Mouse (Mus musculus) heart, postnatal 0 days (tissue): ENCODE results near the gene Rnf149.

Experiments used
- CTCF ChIP-seq: IDR thresholded peaks from 2 replicates; pipeline ENCODE4 v1.5.1; 2016; ENCODE audit warnings: antibody characterized with exemption, control low read depth, low read depth
- EP300 ChIP-seq: IDR thresholded peaks from 2 replicates; pipeline ENCODE4 v1.6.1; 2016; ENCODE audit warnings: antibody characterized with exemption, low read depth

DNA sequence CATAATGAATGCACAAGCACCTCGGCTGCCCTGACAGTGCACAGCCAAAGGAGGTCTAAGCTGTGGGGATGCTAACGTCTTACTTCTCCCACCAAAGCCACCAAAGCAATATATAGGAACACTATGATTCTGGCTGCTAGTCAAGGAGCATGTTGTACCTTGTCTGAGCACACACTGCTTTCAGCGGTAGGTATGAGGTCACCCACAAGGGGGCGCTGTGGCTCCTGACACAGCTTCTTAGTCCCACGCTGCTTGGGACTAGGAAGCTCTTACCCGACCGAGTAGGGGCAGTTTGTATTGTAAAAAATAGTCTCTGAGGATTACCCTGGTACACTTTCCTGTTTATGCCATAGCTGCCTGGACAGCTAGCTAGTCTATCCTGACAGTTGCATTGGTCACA lies 49.8 kb downstream of the Rnf149 start:
- TF ChIP-seq EP300: no peak
- TF ChIP-seq CTCF: peak; percentile 76
